Mouse (Mus musculus) layer of hippocampus, adult 2 months (tissue): ENCODE results near the gene Mmd2. TPM values are rescaled to one million over a fixed set of nuclear protein-coding genes. Genes with fewer than 3 reads are reported as not detected.

Experiments
- DNase-seq, 2 experiments: peaks; one replicate each; pipeline ENCODE4 v3.0.0; 2022; ENCODE audit warnings: low spot score in 2 of 2
- H3K27ac ChIP-seq: fragments of 200-600 bp; 2 replicates; pipeline ENCODE4 v1.8.1; 2022
- H3K4me3 ChIP-seq: fragments of 200-600 bp; 2 replicates; pipeline ENCODE4 v1.8.1; 2022; ENCODE audit warnings: mild to moderate bottlenecking
- CTCF ChIP-seq: fragments of 200-600 bp; conservative IDR thresholded peaks from 2 replicates; pipeline ENCODE4 v1.8.1; 2022; ENCODE audit warnings: antibody characterized with exemption, mild to moderate bottlenecking, moderate library complexity
- total RNA-seq, 2 experiments: library from RNA; stranded (reverse); gene quantifications; 2 replicates each; pipeline ENCODE4 v1.2.3; 2021

Gene Mmd2
- total RNA-seq, 2 experiments from 2014 or later = 155 to 167 TPM

DNA sequence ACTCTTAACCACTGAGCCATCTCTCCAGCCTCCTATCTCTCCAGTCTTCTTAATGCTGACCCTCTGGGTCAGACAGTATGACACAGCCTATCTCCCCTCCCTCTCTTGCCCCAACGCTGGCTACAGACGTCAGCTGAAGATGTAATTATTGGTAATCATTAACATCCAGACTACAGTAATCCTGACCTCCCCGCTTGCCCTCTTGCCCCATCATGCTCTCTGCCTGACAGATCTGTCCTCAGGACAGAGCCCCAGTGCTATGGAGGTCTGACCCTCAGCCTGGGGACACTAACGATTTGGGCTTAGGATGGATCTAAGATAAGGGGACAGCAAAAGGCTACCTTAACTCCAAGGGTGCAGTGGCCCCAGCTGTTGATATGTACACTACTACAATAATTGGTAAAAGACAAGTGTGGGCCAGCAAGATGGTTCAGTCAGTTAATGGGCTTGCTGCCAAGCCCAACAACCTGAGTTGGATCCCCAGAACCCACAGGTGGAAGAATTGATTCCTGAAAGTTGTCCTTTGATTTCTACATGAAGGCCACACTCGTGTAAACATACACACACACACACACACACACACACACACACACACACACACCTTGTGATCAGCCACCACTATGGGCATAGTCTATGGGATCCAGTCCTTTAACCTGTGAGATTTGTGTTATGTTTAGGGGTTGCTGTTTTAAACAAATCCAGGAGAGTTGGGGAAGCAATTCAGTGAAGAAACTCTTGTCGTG is 10.8 kb downstream of the Mmd2 start:
- Histone ChIP-seq H3K27ac (peak overlapping the region; percentile 87), H3K4me3 (no peak overlapping the region)
- TF ChIP-seq CTCF = no peak

DNA sequence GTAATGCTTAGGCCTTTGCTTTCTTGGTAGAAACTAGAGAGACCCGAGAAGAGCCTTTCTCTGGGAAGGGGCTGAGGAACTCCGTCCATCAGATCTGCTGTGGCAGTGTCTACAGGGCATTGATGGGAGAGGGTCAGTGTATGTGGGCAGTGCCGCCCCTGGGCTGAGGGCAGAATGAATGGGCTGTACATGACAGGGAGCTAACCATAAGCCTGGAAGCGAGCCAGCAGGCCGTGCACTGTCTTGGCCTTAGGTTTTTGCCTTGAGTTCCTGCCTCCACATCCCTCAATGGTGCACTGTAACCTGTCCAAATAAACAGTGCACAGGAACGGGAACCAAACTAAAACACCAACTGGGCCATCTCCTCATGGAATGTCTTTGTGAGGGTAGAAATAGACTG is 11.9 kb downstream of the Mmd2 start:
- TF ChIP-seq CTCF = no peak
- DNase-seq = no peak
- H3K4me3 ChIP-seq = 0 out of 2 replicates have a peak overlapping the region, but pooled peaks have one; percentile 8
- H3K27ac ChIP-seq = peak overlapping the region; percentile 87

More for the DNA sequence above, 10.8 kb downstream of the Mmd2 start:
- DNase-seq = no peak

DNA sequence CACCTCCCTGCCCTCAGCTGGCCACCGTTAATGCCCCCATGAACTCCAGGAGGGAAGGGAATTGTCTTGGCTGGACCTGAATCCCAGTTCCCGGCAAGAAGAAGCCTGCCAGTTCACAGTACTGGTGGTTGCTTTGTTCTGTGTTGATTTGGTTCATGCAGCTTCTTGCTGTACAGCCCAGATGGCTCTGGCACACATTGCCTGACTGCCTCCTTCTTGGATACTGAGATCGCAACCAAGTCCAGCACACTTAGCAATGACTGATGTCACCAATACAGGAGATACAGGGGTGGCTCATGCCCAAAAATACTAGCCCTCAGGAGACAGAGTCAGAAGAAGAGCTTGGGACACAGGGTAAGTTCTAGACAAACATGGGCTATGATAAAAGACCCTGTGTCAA is 12.9 kb downstream of the Mmd2 start:
- TF ChIP-seq CTCF = no peak
- Histone ChIP-seq H3K27ac (peak overlapping the region; percentile 87), H3K4me3 (no peak overlapping the region)
- DNase-seq = peak; percentile 36 to 74

DNA sequence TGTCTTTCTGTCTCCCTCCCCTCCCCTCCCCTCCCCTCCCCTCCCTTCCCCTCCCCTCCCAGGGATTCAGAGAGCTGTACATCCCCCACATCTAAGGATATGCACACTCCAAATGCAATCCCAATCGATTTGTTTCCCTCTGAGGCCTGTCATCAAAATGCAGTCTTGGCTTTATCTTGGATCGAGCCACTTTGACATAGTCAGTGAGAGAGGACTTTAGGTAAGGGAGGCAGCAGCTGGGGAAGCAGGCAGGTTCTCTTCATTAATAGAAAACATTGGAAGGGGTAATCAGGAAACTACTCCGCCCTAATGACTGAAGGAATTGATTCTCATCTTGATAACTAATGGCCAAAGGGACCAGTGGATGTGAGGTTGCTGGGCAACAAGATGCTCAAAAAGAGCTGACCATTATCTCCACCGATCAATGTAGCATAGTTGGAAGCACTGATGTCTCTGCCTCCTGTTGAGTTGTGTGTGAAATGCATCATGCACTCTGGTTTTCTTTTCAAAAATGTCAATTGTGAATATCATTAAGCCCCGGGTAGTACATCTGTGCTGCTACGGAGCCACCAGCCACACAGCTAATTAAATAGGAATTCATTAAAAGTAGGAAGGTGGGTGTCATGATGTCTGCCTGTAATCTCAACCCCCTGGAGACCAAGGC is 17.5 kb downstream of the Mmd2 start:
- H3K27ac ChIP-seq = peak overlapping the region; percentile 79
- DNase-seq = no peak

DNA sequence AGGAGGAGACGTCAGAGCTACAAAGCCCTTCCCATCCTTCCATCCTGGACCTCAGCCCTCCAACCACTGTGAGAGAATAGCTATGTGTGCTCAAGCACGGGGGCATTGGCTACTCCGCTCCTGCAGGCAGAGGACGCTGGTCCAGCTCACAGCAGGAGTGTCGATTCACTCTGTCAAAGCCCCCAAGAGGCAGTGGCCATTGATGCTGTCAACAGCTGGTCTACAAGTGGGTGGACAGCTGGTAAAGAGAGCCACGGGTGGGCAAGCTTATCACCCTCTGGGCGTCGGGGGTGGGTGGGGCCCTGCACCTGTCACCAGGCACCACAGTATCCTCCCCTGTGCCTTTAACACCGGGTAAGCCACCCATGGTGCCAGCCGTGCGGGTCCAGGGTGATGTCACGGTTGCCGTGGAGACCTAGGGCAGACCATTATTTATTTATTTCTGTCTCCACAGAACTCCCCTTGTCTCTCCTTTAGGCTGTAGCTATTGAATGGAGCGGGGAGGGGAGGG is 24.9 kb downstream of the Mmd2 start:
- DNase-seq = peak; percentile 60 to 72
- TF ChIP-seq CTCF = 0 out of 2 replicates have a peak, but pooled peaks have one; percentile 10
- Histone ChIP-seq H3K27ac (peak overlapping the region; percentile 87), H3K4me3 (peak overlapping the region; percentile 23; the same call in 1 of the 2 replicates)

More for the DNA sequence above, 17.5 kb downstream of the Mmd2 start:
- no peak overlapping the region for H3K4me3 ChIP-seq
- peak; percentile 27 for TF ChIP-seq CTCF

DNA sequence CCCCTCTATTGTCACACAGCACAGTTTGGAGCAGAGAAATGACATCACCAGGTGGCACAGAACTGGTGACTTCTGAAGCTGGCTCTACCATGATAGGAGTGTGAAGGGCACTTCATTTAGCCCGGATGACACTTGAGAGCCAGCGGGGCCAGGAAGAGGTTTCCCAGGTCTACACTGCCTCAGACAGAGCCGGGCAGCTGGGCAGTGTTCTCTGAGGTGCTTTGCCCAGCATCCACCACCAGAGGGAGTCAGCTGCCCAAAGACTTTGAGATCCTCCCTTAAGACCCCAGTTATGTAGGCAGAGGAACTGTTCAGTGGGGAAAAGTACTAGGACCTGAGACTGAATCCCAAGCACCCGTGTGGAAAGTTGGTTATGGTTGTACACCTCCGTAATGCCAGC is 27.1 kb downstream of the Mmd2 start:
- Histone ChIP-seq H3K4me3 (no peak overlapping the region), H3K27ac (peak overlapping the region; percentile 87; the same call in 1 of the 2 replicates)
- DNase-seq = peak; percentile 54 to 75
- TF ChIP-seq CTCF = peak; percentile 89

DNA sequence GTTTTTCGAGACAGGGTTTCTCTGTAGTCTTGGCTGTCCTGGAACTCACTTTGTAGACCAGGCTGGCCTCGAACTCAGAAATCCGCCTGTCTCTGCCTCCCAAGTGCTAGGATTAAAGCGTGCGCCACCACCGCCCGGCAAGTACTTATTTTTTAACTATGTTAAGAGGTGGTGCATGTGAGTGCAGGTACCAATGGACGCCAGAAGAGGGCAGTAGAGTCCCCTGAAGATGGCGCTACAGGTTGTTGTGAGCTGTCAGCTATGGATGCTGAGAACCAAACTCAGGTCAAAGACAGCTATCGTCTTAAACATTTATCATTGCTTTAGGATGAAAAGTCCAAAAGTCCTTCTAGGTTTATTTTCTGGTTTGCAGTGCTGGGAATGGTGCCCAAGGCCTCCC is 30.4 kb downstream of the Mmd2 start:
- H3K4me3 ChIP-seq = no peak overlapping the region
- TF ChIP-seq CTCF = peak; percentile 60
- H3K27ac ChIP-seq = no peak overlapping the region
- DNase-seq = no peak

DNA sequence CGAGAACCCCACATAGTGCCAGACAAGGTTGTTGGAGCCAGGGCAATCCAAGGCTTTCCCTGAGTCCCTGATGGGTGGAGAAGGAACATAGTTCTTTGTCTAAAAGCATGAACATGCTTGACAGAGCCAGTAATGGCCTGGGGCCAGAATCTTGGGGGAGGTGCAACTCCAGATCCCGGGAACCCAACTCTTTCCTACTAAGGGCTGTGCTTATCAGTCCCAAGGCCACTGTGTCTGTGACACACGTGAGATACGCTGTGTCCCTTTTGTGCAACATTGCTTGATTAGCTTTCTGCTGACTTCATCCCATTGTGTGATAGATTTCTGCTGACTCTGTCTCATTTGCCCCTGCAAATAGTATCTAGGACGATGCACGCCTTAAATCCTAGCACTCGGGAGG is 31.8 kb downstream of the Mmd2 start:
- no peak for DNase-seq
- H3K4me3 ChIP-seq = no peak overlapping the region
- no peak for TF ChIP-seq CTCF
- H3K27ac ChIP-seq = peak overlapping the region; percentile 44; the same call in 1 of the 2 replicates

DNA sequence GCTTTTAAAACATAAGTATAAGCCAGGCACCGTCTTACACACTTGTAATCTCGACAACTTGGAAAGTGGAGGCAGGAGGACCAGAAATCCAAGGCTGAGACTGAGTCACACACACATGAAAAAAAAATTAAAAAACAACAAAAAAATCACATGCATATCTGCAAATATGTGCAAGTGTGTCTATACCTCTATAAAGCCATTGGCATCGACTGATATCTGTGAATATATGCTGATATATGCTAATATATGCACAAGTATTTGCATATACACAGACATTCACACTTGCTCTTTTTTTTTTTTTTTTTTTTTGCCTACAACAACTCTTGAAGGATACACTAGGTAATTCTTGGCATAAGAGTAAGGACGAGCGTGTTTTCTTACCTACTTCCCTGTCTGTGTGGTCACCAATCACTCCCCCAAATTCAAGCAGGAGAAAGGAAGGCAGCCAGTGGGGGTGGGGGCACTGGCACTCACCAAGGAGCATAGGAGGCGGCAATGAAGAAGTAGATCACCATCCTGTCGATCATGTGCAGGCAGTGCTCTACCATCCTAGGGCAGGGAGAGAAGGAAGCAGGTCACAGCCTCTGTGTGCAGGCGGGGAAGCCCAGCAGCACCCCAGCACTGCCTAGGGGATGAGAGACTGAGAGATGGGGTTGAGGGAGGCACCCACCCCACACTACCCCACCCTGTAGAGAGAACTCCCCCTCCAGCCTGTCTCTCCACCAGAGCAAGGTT is 34.1 kb downstream of the Mmd2 start:
- DNase-seq = no peak
- no peak overlapping the region for H3K27ac ChIP-seq
- no peak for TF ChIP-seq CTCF

DNA sequence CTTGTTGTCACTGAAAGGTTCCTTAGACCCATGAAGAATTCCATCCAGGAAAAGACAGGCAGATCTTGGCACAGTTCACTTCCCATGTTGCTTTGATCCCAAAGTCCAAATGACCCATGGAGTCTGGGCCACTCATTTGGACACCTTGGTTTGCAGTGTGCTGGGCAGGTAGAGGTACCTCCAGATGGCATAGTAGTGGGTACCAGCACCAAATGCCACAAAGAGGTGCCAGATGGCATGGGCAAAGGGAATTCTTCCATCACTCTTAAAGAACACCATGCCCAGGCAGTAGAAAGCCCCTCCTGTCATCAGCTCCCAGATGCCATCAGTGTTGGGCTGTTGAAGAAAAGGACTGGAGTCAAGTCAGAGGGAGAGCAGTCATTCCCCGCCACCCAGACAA is 44.0 kb downstream of the Mmd2 start:
- H3K4me3 ChIP-seq = no peak overlapping the region
- no peak for TF ChIP-seq CTCF
- no peak for DNase-seq
- no peak overlapping the region for H3K27ac ChIP-seq

More for the DNA sequence above, 34.1 kb downstream of the Mmd2 start:
- H3K4me3 ChIP-seq = no peak overlapping the region

DNA sequence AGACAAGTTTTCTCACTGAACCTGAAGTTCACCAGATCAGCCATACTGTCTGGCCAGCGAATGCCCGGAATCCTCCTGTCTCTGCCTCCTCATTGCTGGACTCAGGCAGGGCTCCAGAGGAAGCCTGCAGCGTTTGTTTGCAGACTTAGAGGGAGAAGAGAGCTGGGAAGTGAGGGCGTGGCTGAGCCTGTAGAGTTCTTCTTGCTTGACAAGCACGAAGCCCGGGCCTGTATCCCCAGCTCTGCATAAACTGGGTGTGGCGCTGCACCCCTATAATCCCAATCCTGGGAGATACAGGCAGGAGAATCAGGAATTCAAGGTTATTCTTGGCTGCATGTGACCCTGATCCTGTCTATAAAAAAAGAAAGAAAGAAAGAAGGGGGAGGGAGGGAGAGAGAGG is 48.3 kb downstream of the Mmd2 start:
- no peak for TF ChIP-seq CTCF
- no peak overlapping the region for H3K27ac ChIP-seq
- no peak for DNase-seq

DNA sequence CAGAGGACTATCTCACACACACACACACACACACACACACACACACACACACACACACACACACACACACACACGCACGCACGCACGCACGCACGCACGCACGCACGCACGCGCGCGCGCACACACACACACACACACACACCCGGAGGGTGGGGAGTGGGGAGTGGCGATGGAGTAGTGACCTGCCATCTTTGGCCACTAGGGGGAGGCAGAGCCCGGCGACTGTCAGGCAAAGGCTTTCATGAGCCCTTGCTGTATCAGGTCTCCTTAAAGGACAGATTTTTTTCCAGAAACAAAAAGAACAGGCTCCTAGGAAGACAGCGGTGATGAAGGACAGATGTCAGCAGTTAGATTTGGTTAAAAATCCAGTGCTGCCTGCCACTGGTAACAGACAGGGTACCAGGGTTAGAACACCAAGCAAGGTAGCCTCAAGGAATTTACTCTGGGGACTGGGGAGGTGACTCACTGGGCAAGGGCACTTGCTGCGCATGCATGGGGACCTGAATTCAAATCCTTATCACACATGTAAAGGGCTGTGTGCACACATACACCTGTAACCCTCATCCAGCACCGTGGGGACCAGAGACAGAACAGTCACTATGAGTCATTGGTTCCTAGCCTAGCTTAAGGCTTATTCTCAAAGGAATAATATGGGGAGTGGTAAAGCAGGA is 51.1 kb downstream of the Mmd2 start:
- TF ChIP-seq CTCF = peak; percentile 83

More for the DNA sequence above, 48.3 kb downstream of the Mmd2 start:
- H3K4me3 ChIP-seq = no peak overlapping the region

More for the DNA sequence above, 51.1 kb downstream of the Mmd2 start:
- no peak overlapping the region for H3K4me3 ChIP-seq
- DNase-seq = peak; percentile 87 to 95
- H3K27ac ChIP-seq = peak overlapping the region; percentile 64; the same call in 1 of the 2 replicates
